Mouse (Mus musculus): ENCODE measurements at regions not wholly inside any gene's neighbourhood (a gene's known extent, or its start where the extent isn't known, plus 50 kb on each side); places are given as distances from the start of the nearest gene placed in this dataset.

DNA sequence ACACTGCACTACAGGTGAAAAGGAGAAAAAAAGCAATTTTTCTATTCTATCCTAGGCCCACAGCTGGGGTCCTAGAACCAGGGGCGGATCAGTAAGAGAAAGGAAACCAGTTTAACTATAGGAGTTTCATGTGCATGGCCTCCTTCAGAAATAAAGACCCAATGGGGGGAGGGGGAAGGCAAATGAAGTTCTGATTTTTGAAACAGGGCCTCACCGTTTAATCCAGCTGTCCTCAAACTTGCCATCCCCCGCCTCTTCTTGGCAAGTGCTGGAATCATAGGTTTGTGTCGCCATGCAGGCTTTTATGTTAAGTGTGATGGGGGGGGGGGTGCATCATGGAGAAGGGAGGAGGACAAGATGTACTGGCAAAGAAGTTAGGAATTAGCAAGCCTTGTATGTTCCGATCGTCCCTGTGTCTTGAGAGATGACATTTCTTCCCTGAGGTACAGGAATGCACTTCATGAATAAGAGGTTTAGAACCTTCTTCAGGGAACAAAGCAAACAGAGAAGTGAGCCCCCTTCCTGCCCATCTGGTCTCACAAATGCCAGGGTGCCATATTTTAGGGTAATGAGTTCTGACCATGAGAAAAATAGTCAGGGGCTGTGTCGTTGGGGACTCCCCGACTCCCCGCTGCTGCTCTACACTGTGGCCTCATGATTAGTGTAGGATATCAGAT lies 83.9 kb downstream of the Qrsl1 start:
- no peak; the same call in 1 of the 2 replicates for TF ChIP-seq POLR2A (IDR thresholded peaks at IDR 0.05; ENCODE audit: low read depth, low read length)
- no peak for TF ChIP-seq CTCF (conservative IDR thresholded peaks at IDR 0.05 in 1 of 2, IDR thresholded peaks at IDR 0.05 in 1 of 2; ENCODE audit: low read depth in 2 of 2, low read length in 2 of 2)
- peak; percentile 73 for TF ChIP-seq TCF12 (IDR thresholded peaks at IDR 0.05; ENCODE audit: low read depth, low read length)
- peak; percentile 6; the same call in 1 of the 2 replicates for TF ChIP-seq SMC3 (IDR thresholded peaks at IDR 0.05; ENCODE audit: low read depth, low read length)
- TF ChIP-seq POLR2AphosphoS2 (IDR thresholded peaks at IDR 0.05; ENCODE audit: low read depth, low read length) = no peak
- TF ChIP-seq KAT2A (IDR thresholded peaks at IDR 0.05; ENCODE audit: insufficient replicate concordance, low read length) = no peak
- TF ChIP-seq ZC3H11A (IDR thresholded peaks at IDR 0.05; ENCODE audit: low read depth, low read length) = no peak
- TF ChIP-seq BHLHE40 (IDR thresholded peaks at IDR 0.05; ENCODE audit: low read depth, low read length) = peak; percentile 46; the same call in 1 of the 2 replicates
- no peak for TF ChIP-seq E2F4 (IDR thresholded peaks at IDR 0.05; ENCODE audit: insufficient replicate concordance, low read depth, low read length)
